Mouse (Mus musculus) hindbrain, embryonic 11.5 days (tissue): ENCODE data around the gene Abhd15. TPM values are rescaled to one million over a fixed set of nuclear protein-coding genes. Genes with fewer than 3 reads are reported as not detected.

ENCODE experiments used
- polyA plus RNA-seq: library from polyadenylated mRNA; unstranded; fragments of >200 nt; fragmentation: Nextera tagmentation; extraction: Ambion mirVana; gene quantifications from 2 replicates; pipeline ENCODE4 v1.2.1, GENCODE M21; 2014

Gene Abhd15
- polyA plus RNA-seq, 1 experiment from 2014 or later = 2.1 TPM

Other genes starting within 250 kb of the Abhd15 start
- 0.14 and 0.22 TPM in 2 replicates for gene Coro6, start 52.7 kb upstream of the Abhd15 start, polyA plus RNA-seq
- 13.1 and 13.9 TPM in 2 replicates for gene Ankrd13b, start 25.4 kb upstream of the Abhd15 start, polyA plus RNA-seq
- 12.6 and 18.6 TPM in 2 replicates for gene Git1, start 21.6 kb upstream of the Abhd15 start, polyA plus RNA-seq
- 27.7 and 27.9 TPM in 2 replicates for gene Trp53i13, start 859 bp downstream of the Abhd15 start, polyA plus RNA-seq
- gene Gm10392, start 4.1 kb downstream of the Abhd15 start, polyA plus RNA-seq = 0.13 TPM in 1 of 2 replicates, not detected in the other
- gene Taok1, start 92.7 kb downstream of the Abhd15 start, polyA plus RNA-seq = 20.4 and 26.3 TPM in 2 replicates
- 5.0 and 15.3 TPM in 2 replicates for gene Nufip2, start 171.0 kb downstream of the Abhd15 start, polyA plus RNA-seq
- 2.7 and 4.0 TPM in 2 replicates for gene Cryba1, start 210.2 kb downstream of the Abhd15 start, polyA plus RNA-seq
- 22.7 and 29.2 TPM in 2 replicates for gene Myo18a, start 248.1 kb downstream of the Abhd15 start, polyA plus RNA-seq